Mouse (Mus musculus): ENCODE results near the gene Slc38a9.

DNA sequence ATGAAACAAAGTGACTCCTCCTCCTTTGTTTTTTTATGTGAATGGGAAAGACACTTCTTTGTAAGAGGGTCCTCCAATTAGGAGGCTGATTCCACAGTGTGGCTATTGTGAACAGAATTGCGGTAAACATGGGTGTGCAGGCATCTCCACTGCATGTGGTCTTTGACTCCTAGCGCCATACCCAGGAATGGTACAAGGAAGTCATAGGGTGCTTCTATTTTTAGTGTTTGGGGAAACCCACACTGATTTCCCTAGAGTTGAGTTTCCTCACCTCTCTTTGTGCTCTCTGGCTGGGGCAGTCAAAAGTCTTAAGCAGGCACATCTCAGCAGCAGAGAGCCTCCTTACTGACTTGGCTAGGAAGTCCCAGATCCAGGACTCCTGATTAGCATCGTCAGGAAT, 125.6 kb downstream of the Slc38a9 start:
- no peak for TF ChIP-seq CTCF (IDR thresholded peaks at IDR 0.05; ENCODE audit: extremely low read depth, insufficient read length, insufficient replicate concordance, low read depth, low read length)
- no peak for TF ChIP-seq POLR2A (IDR thresholded peaks at IDR 0.05; ENCODE audit: low read depth, low read length)

All from small intestine, adult 2 months (tissue).